Mouse (Mus musculus) lung, postnatal 0 days (tissue): ENCODE measurements at regions not wholly inside any gene's neighbourhood (a gene's known extent, or its start where the extent isn't known, plus 50 kb on each side); places are given as distances from the start of the nearest gene placed in this dataset.

Experiments used
- ATAC-seq: fragments of 200-750 bp; cut with Nextera tagmentation; 2 replicates; pipeline ENCODE4 v1.8.0; 2017; ENCODE audit warnings: moderate library complexity
- DNase-seq: peaks from one replicate; pipeline ENCODE4 v3.0.0-alpha.2; 2016; ENCODE audit warnings: low spot score
- H3K27ac ChIP-seq: fragments of 300-500 bp; sonication (generic); 2 replicates; pipeline ENCODE4 v1.5.1; 2014; ENCODE audit warnings: antibody characterized with exemption, mild to moderate bottlenecking, low read length, mixed read lengths
- H3K27me3 ChIP-seq: fragments of 300-500 bp; sonication (generic); replicated peaks from 2 replicates; pipeline ENCODE4 v1.6.1; 2014; ENCODE audit warnings: low read length, mixed read lengths; ENCODE audit not compliant: insufficient read depth
- H3K36me3 ChIP-seq: fragments of 300-500 bp; sonication (generic); 2 replicates; pipeline ENCODE4 v1.6.1; 2014; ENCODE audit warnings: low read length, mixed read lengths; ENCODE audit not compliant: insufficient read depth
- H3K4me1 ChIP-seq: fragments of 300-500 bp; sonication (generic); 2 replicates; pipeline ENCODE4 v1.6.1; 2014; ENCODE audit warnings: antibody characterized with exemption, low read depth, low read length, mixed read lengths; ENCODE audit not compliant: insufficient read depth
- H3K4me2 ChIP-seq: fragments of 300-500 bp; sonication (generic); replicated peaks from 2 replicates; pipeline ENCODE4 v1.6.1; 2014; ENCODE audit warnings: low read depth, mild to moderate bottlenecking, low read length, moderate library complexity, mixed read lengths
- H3K4me3 ChIP-seq: fragments of 300-500 bp; sonication (generic); 2 replicates; pipeline ENCODE4 v1.5.1; 2014; ENCODE audit warnings: low read depth, low read length
- H3K9ac ChIP-seq: fragments of 300-500 bp; sonication (generic); replicated peaks from 2 replicates; pipeline ENCODE4 v1.6.1; 2014; ENCODE audit warnings: low read depth, mild to moderate bottlenecking
- H3K9me3 ChIP-seq: fragments of 300-500 bp; sonication (generic); 2 replicates; pipeline ENCODE4 v1.6.1; 2016; ENCODE audit warnings: low read length, mixed read lengths
- CTCF ChIP-seq: IDR thresholded peaks from 2 replicates; pipeline ENCODE4 v1.5.1; 2016; ENCODE audit warnings: antibody characterized with exemption, mild to moderate bottlenecking
- EP300 ChIP-seq: IDR thresholded peaks from 2 replicates; pipeline ENCODE4 v1.6.1; 2016; ENCODE audit warnings: antibody characterized with exemption, mild to moderate bottlenecking, control low read depth
- WGBS: fragments of 180-500 bp; shearing (Covaris S2); extraction: QIAGEN DNeasy Blood & Tissue Kit; methylation state at CpG from one replicate; pipeline ENCODE4 v1.1.7; 2014; 5-methylcytosine and 5-hydroxymethylcytosine counted together

GRCm38 (mm10) chr12:35308537-35308936, 226.3 kb downstream of the Ahr start:
- Histone ChIP-seq H3K27me3 (no peaks in the 10 kb centered on the region), H3K4me3 (no peak overlapping the region), H3K9ac (no peak overlapping the region), H3K27ac (no peak overlapping the region), H3K36me3 (no peaks in the 10 kb centered on the region), H3K4me2 (no peak overlapping the region), H3K9me3 (no peaks in the 10 kb centered on the region), H3K4me1 (no peaks in the 10 kb centered on the region)
- TF ChIP-seq CTCF (peak; percentile 61), EP300 (no peak)
- DNase-seq (peak; percentile 70), ATAC-seq (no peak)

- TF ChIP-seq CTCF (no peak), EP300 (no peak)
- Histone ChIP-seq H3K27ac (no peak overlapping the region), H3K4me1 (no peaks in the 10 kb centered on the region), H3K4me3 (no peak overlapping the region), H3K4me2 (no peak overlapping the region), H3K9ac (no peak overlapping the region), H3K27me3 (no peaks in the 10 kb centered on the region), H3K9me3 (no peaks in the 10 kb centered on the region), H3K36me3 (no peaks in the 10 kb centered on the region)
- no peak for DNase-seq
- no peak for ATAC-seq
- WGBS, result 70% methylated on average over 3 of the region's 3 CpGs
These were observed 230.8 kb downstream of the Ahr start for GRCm38 (mm10) chr12:35303764-35304717.

- WGBS, result 48% methylated on average over 2 of the region's 2 CpGs
- H3K36me3 ChIP-seq, result no peaks in the 10 kb centered on the region
- no peak overlapping the region for H3K27ac ChIP-seq
- no peak overlapping the region for H3K4me3 ChIP-seq
- H3K4me1 ChIP-seq, result no peaks in the 10 kb centered on the region
- ATAC-seq, result no peak
- no peak overlapping the region for H3K4me2 ChIP-seq
- no peaks in the 10 kb centered on the region for H3K27me3 ChIP-seq
- no peaks in the 10 kb centered on the region for H3K9me3 ChIP-seq
- H3K9ac ChIP-seq, result no peak overlapping the region
- DNase-seq, result no peak
- TF ChIP-seq EP300 (no peak), CTCF (no peak)
These were observed 231.7 kb downstream of the Ahr start for GRCm38 (mm10) chr12:35303188-35303587.

- no peak overlapping the region for H3K4me2 ChIP-seq
- DNase-seq (peak; percentile 72), ATAC-seq (peak; percentile 65)
- H3K27me3 ChIP-seq, result no peaks in the 10 kb centered on the region
- H3K4me3 ChIP-seq, result no peak overlapping the region
- H3K9me3 ChIP-seq, result no peaks in the 10 kb centered on the region
- no peaks in the 10 kb centered on the region for H3K4me1 ChIP-seq
- H3K27ac ChIP-seq, result no peak overlapping the region
- no peaks in the 10 kb centered on the region for H3K36me3 ChIP-seq
- WGBS, result 81% methylated on average over 1 of the region's 1 CpGs
- H3K9ac ChIP-seq, result no peak overlapping the region
- TF ChIP-seq CTCF (no peak), EP300 (peak; percentile 73; the same call in 1 of the 2 replicates)
These were observed 240.2 kb downstream of the Ahr start for GRCm38 (mm10) chr12:35294668-35295067.

- ATAC-seq (peak; percentile 56), DNase-seq (peak; percentile 57)
- Histone ChIP-seq H3K9me3 (no peaks in the 10 kb centered on the region), H3K4me2 (no peak overlapping the region), H3K4me1 (no peaks in the 10 kb centered on the region), H3K4me3 (no peak overlapping the region), H3K36me3 (no peaks in the 10 kb centered on the region), H3K9ac (no peak overlapping the region), H3K27ac (no peak overlapping the region), H3K27me3 (no peaks in the 10 kb centered on the region)
- WGBS, result 34% methylated on average over 2 of the region's 2 CpGs
- TF ChIP-seq CTCF (peak; percentile 28), EP300 (no peak)
These were observed 241.3 kb downstream of the Ahr start for GRCm38 (mm10) chr12:35293566-35293965.

GRCm38 (mm10) chr12:35291941-35292341, 242.9 kb downstream of the Ahr start:
- TF ChIP-seq CTCF, result no peak
- peak; percentile 76 for TF ChIP-seq EP300
- H3K4me3 ChIP-seq, result no peak overlapping the region
- H3K27ac ChIP-seq, result no peak overlapping the region
- ATAC-seq (peak; percentile 50), DNase-seq (peak; percentile 48)
- WGBS, result 78% methylated on average over 6 of the region's 6 CpGs
- H3K4me2 ChIP-seq, result no peak overlapping the region
- no peaks in the 10 kb centered on the region for H3K9me3 ChIP-seq
- H3K9ac ChIP-seq, result no peak overlapping the region
- H3K4me1 ChIP-seq, result no peaks in the 10 kb centered on the region
- no peaks in the 10 kb centered on the region for H3K36me3 ChIP-seq
- H3K27me3 ChIP-seq, result no peaks in the 10 kb centered on the region
